Mouse (Mus musculus) C2C12 (cell line): Measurements from ENCODE around the gene Sirt2. TPM values are rescaled to one million over a fixed set of nuclear protein-coding genes. Genes with fewer than 3 reads are reported as not detected.

Source experiments
- H3K27me3 ChIP-seq: one replicate; pipeline ENCODE4 v1.6.1; 2011; ENCODE audit not compliant: control insufficient read depth, insufficient read depth, insufficient read length
- H3K36me3 ChIP-seq: one replicate; pipeline ENCODE4 v1.6.1; 2011; ENCODE audit not compliant: control insufficient read depth, insufficient read depth
- H3K4me3 ChIP-seq: one replicate; pipeline ENCODE4 v1.5.1; 2011; ENCODE audit warnings: mild to moderate bottlenecking, control low read depth; ENCODE audit not compliant: poor library complexity, insufficient read depth, severe bottlenecking
- H3K79me2 ChIP-seq: one replicate; pipeline ENCODE4 v1.6.1; 2011; ENCODE audit not compliant: control insufficient read depth, insufficient read depth
- H3K79me3 ChIP-seq: one replicate; pipeline ENCODE4 v1.6.1; 2011; ENCODE audit warnings: low read depth, control low read depth
- H3ac ChIP-seq: one replicate; pipeline ENCODE3; 2011; ENCODE audit warnings: low read depth; ENCODE audit not compliant: control insufficient read depth, insufficient read length
- CEBPB ChIP-seq: IDR thresholded peaks from one replicate; pipeline ENCODE4 v1.6.1; 2011; ENCODE audit warnings: low read depth, mild to moderate bottlenecking, control low read depth, moderate library complexity
- CTCF ChIP-seq: IDR thresholded peaks from one replicate; pipeline ENCODE4 v1.5.1; 2011; ENCODE audit not compliant: control insufficient read depth, insufficient read depth, insufficient read length
- FOSL1 ChIP-seq: IDR thresholded peaks from one replicate; pipeline ENCODE4 v1.8.0; 2011; ENCODE audit warnings: mild to moderate bottlenecking, low read length; ENCODE audit not compliant: poor library complexity, insufficient read depth, severe bottlenecking
- MAX ChIP-seq: IDR thresholded peaks from one replicate; pipeline ENCODE4 v1.6.1; 2011; ENCODE audit warnings: mild to moderate bottlenecking, control low read depth
- MYOD1 ChIP-seq: IDR thresholded peaks from one replicate; pipeline ENCODE4 v1.6.1; 2011; ENCODE audit warnings: low read depth; ENCODE audit not compliant: control insufficient read depth, insufficient read length
- MYOG ChIP-seq: IDR thresholded peaks from one replicate; pipeline ENCODE4 v1.6.1; 2011; ENCODE audit not compliant: control insufficient read depth, insufficient read length; ENCODE audit errors: extremely low read depth
- USF1 ChIP-seq: IDR thresholded peaks from one replicate; pipeline ENCODE4 v1.6.1; 2011; ENCODE audit warnings: low read depth, mild to moderate bottlenecking, control low read depth, moderate library complexity
- polyA plus RNA-seq: library from polyadenylated mRNA; unstranded; fragments of >200 nt; fragmentation: generic; extraction: Trizol; gene quantifications from one replicate; pipeline ENCODE4 v1.2.1, GENCODE M21; 2012; ENCODE audit warnings: missing spikeins

Gene Sirt2
- polyA plus RNA-seq, 1 experiment, result 48.9 TPM

DNA sequence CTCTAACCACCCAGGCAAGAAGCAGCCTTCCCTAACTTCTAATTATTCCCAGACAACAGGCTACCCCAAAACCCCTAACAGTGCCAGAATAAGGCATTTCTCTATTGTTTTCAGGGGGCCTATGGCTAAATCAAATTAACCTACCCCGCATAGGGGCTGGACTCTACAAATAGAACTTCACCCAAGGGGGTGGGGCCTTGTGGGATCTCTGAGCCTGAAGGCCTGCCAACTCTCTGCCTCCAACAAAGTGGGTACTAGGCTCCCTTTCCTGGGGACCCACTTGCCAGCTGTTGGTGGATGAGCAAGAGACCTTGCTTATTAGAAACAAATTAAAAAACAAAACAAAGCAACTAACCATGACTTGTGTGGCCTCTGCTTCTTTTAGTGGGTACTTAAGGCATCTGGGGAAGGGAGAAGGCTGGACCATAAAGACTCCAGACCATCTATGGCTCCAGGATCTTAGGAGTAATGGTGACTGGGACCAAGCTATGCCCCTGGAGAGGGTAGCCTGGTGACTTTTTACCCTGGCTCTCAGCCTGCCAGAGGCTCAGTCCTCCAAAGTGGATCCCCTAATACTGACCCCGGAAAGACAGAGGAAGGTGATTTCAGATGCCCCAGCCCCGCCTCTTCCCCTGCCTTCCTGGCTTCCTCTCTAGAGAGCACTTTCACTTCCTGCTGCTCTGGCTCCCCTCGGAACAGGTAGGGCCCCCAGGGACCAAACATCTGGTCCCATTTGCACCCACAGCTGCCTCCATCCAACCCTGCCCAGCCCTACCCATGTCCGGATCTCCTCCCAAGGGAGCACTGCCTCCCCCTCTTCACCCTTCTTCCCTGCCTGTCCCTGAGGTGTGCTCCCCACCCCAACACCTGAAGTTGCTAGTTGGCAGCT lies 22.0 kb downstream of the Sirt2 start, which contains the start of gene Rinl:
Gene Rinl (plus strand): TSS at position 663 of the 889 bp plus-strand sequence.
- TF ChIP-seq CEBPB (no peak), MYOG (no peak), USF1 (no peak), FOSL1 (no peak), MAX (no peak), MYOD1 (no peak), CTCF (no peak)
- Histone ChIP-seq H3K4me3 (no peak within 1 kb of the TSS), H3K79me3 (no peaks in the 10 kb centered on the region), H3K79me2 (no peaks in the 10 kb centered on the region), H3K27me3 (no peaks in the 10 kb centered on the region), H3K36me3 (no peaks in the 10 kb centered on the region), H3ac (no peak within 1 kb of the TSS)

DNA sequence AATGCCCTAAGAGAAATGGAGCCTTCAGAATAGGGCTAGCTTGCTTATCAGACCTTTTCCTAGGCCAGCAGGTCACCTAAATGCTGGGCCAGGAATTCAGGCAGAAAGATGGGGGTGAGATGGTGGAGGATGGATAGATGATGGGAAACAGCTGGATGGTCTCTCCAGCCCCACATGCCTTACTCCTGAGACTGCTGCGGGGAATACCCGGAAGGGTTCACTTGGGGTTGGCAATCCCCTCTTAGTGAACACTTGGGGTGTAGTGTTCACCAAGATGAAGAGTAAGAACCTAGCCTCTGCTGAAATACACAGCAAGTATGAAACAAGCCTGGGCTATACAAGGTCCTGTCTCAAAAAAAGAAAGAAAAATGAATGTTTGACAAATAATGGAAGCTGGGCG lies 22.7 kb downstream of the Sirt2 start:
- Histone ChIP-seq H3K27me3 (no peaks in the 10 kb centered on the region), H3K36me3 (no peaks in the 10 kb centered on the region), H3K79me3 (no peaks in the 10 kb centered on the region), H3ac (no peak overlapping the region), H3K79me2 (no peaks in the 10 kb centered on the region), H3K4me3 (no peak overlapping the region)
- TF ChIP-seq FOSL1 (no peak), CEBPB (no peak), MAX (no peak), USF1 (no peak), MYOD1 (no peak)

DNA sequence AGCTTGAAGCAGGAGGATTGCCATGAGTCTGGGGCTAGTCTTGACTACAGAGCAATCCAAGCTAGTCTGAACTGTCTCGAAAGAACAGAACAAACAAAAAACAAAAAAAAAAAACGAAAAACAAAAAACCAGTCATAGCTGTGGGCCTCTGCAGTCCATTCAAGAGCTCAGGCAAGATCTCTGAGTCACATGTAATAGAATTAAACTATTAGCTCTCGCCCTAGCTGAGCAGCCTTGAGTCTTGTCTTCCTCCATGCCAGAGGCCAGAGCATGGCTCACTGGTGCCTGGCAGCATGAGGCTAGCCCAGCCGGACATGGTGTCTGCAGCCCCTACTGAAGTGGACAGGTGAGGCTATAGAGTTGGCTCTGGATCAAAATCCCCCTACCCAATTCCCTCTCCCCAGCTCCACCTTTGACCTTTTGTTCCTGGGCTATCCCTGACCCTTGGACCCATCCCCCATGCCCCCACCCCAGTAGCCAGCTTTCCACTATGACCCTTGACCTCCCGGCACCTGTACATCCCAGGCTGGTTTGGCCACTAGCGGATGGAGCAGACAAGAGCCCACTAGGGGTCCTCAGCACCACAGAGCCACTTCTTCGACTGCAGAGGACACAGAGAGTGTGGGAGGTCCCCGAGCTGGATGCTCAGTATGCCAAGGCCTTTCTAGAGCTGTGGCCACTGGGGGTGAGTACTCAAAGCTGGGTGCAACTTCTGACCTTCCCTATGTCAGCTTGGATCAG lies 23.7 kb downstream of the Sirt2 start:
- Histone ChIP-seq H3K36me3 (no peaks in the 10 kb centered on the region), H3ac (no peak overlapping the region), H3K79me2 (no peaks in the 10 kb centered on the region), H3K27me3 (no peaks in the 10 kb centered on the region), H3K79me3 (no peaks in the 10 kb centered on the region), H3K4me3 (no peak overlapping the region)
- TF ChIP-seq MAX (no peak), FOSL1 (no peak), USF1 (no peak), CTCF (no peak), MYOD1 (no peak), MYOG (no peak), CEBPB (no peak)

DNA sequence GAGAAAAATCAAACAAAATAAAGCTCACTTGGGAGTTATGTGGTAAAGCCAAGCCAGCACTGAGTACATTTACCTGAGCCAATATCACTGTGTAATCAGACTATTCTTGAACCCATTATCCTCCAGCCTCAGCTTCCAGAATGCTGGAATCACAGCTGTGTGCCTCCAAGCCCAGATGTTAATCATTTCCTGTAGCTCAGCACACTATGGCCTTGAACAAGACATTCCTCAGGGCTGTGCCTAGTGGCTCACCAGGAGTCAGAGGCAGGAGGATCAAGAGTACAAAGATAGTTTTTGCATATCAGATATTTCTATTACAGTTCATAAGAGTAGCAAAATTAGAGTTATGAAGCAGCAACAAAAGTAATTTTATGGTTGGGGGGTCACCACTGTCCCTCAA lies 25.2 kb downstream of the Sirt2 start:
- Histone ChIP-seq H3K79me3 (no peaks in the 10 kb centered on the region), H3K36me3 (no peaks in the 10 kb centered on the region), H3K27me3 (no peaks in the 10 kb centered on the region), H3K4me3 (no peak overlapping the region), H3ac (no peak overlapping the region), H3K79me2 (no peaks in the 10 kb centered on the region)
- TF ChIP-seq CEBPB (no peak), CTCF (no peak), MAX (no peak), USF1 (no peak), MYOD1 (no peak), MYOG (no peak), FOSL1 (no peak)

DNA sequence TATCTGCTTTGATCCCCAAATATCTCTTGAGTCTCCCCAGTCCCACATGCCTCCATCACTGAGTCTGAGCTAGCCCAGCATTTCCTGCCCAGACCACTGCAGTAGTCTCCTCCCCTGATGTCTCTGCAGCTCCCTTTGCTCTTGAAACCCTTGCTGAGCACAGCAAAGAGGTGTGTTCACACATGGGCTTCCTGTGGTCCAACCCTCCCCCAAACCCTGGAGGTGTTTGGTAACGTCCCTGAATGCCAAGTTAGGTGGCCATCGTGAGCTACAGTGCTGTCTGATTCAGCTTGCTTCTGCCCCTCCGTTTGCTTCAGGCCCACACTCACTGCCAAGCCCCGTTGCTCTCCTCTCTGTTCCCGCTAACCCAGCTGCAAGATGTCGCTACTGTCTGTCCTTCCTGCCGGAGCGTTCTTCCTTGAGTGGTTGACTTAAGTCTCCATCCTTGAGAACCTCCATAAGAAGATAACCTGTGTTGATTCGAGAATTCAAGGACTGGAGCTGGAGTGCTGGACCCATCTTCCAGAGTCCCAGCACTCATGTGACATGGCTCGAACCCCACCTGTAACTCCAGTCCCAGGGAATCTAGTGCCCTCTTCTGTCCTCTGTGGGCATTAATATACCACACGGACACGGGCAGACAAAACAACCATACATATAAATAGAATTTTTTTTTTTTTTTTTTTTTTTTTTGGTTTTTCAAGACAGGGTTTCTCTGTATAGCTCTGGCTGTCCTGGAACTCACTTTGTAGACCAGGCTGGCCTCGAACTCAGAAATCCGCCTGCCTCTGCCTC lies 26.1 kb downstream of the Sirt2 start:
- no peak overlapping the region for H3K4me3 ChIP-seq
- no peak for TF ChIP-seq MYOG
- H3K36me3 ChIP-seq, result no peaks in the 10 kb centered on the region
- H3ac ChIP-seq, result no peak overlapping the region
- H3K79me2 ChIP-seq, result no peaks in the 10 kb centered on the region
- H3K79me3 ChIP-seq, result no peaks in the 10 kb centered on the region
- H3K27me3 ChIP-seq, result no peaks in the 10 kb centered on the region
